Mouse (Mus musculus): ENCODE measurements around the gene Chmp1a.
"Not testable (repeated sequence)": the region's sequence is repeated elsewhere in the genome, so short reads cannot be mapped to it uniquely, and the experiment has no call there.

Gene Chmp1a

GRCm38 (mm10) chr8:123212321-123213117 is at the start of gene Chmp1a, which contains the start of gene Spata33:
Gene Chmp1a (minus strand): TSS chr8:123212763.
Gene Spata33 (plus strand): TSS chr8:123212832.
- peak; percentile 79 for DNase-seq (ENCODE audit: low read depth)

- not testable (repeated sequence) for DNase-seq (ENCODE audit: low read depth)
These were observed 45.0 kb upstream of the Chmp1a start for GRCm38 (mm10) chr8:123257593-123257992.

DNA sequence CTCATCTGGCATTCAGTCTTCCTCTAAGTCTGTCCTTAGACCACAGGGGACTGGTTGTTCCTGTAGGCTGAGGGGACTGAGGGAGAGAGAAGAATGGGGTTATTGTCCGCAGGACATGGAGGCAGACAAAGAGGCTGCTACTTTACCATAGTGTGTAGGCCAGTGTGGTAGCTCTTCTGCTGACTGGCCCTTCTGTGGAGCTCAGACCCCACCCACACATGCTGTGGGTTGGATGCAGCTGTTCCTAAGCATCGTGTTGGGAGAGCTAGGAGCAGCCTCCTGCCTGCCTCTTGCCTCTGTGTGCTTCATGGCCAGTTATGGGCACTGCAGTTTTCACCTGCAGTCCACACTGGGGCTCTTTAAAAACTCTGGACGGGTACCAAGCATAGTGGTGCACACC is 44.6 kb upstream of the Chmp1a start:
- DNase-seq (ENCODE audit: low read depth) = no peak

GRCm38 (mm10) chr8:123255170-123255569 is 42.6 kb upstream of the Chmp1a start:
- no peak for DNase-seq (ENCODE audit: low read depth)

DNA sequence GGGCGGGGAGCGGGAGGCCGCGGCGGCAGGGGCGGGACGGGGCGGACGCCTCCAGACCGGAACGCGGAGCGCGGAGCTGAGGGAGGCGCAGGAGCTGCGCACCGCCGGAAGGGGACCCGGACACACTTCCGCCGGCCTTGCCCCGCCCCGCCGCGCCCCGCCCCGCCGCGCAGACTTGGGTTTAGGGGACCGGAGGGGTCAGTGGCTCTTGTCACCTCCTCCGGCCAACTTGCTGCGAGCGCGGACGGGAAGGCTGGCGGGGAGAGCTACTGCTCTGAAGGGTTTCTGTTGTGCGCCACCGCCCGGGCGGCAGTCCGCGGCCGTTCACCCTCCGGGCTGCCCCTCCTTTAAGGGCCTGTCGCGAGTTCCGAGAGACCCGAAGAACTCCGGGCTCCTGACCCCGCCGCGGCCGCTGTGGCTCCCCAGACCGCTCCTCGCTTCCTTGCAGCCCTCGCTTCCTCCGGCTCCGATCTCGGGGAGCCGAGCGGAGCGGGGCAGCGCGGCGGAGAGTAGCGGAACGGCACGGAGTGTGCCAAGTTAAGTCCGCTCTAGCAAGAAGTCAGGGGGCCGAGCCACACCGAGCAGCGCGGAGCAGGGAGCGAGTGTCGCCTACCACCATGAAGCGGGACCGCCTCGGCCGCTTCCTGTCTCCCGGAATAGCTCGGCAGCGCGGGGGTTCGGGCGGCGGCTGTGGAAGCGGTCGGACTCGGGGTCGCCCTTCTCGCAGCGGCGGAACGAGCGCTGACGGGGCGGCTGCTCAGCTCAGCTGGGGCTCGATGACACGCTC is 41.7 kb upstream of the Chmp1a start, which contains the start of the genes Zfp276 and Vps9d1:
TSS of gene Zfp276 (plus strand) at position 97 of the 787 bp plus-strand sequence.
TSS of gene Vps9d1 (minus strand) at position 250 of the 787 bp plus-strand sequence.
- no peak for DNase-seq (ENCODE audit: low read depth)

- no peak for DNase-seq (ENCODE audit: low read depth)
These were observed 41.0 kb upstream of the Chmp1a start for GRCm38 (mm10) chr8:123253451-123254098.

- DNase-seq (ENCODE audit: low read depth) = no peak
These were observed 40.4 kb upstream of the Chmp1a start for GRCm38 (mm10) chr8:123252925-123253324.

- no peak for DNase-seq (ENCODE audit: low read depth)
These were observed 38.4 kb upstream of the Chmp1a start for GRCm38 (mm10) chr8:123250940-123251339.

GRCm38 (mm10) chr8:123248596-123248995 is 36.0 kb upstream of the Chmp1a start:
- no peak for DNase-seq (ENCODE audit: low read depth)

DNA sequence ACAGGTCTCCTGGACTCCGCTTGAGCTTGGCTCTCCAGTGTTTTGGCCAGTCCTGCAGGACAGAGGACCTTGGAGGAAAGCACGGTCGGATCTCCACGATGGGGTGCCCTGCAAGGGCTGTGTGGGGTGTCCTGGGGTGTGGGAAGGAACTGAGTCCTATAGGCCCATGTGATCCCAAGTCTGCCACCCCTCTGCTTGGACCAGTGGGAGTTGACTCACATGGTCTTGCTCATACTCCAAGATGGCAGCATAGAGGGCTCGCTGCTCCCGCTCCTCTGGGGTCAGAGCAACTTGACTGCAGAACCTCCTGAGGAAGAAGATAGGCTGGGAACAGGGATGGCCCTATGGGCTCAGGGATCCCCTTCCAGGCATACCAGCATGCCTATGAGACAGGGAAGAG is 35.2 kb upstream of the Chmp1a start:
- DNase-seq (ENCODE audit: low read depth) = no peak

DNA sequence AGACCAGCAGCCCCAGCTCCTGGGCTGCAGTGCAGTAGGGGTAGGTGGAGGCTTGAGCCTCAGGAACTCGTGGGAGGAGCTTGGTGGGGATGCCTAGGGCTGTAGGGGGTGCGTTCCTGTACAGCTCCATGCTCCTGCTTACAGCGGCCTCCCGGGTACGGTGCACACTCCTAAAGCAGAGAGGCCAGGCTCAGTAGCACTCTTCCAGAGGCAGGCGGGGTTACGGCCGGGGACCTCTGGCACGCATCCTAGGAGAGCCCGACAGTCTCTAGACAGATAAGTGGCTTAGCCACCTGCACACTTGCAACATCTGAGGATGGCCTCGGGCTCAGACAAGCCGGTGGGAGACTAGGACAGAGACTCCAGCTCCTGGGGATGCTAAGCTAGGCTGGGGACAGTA is 33.0 kb upstream of the Chmp1a start:
- DNase-seq (ENCODE audit: low read depth) = no peak

DNA sequence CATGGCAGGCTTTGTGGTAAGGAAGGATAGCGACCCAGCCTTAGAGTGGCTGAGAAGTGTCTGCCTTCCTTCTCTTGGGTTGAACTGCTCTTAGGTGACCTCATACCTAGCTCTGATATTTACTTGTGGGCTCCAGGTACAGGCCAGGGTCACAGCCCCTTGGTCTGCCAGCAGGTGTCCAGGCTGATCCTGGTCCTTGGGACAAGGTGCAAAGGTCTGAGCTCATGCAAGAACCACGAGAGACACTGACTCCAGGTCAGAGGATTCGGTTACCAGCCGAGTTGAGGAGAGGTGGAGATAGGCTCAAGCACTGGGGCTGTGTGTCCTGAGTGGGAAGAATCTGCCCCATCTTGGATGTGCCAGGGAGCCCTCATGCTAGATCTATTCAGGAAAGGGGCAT is 31.8 kb upstream of the Chmp1a start:
- no peak for DNase-seq (ENCODE audit: low read depth)

DNA sequence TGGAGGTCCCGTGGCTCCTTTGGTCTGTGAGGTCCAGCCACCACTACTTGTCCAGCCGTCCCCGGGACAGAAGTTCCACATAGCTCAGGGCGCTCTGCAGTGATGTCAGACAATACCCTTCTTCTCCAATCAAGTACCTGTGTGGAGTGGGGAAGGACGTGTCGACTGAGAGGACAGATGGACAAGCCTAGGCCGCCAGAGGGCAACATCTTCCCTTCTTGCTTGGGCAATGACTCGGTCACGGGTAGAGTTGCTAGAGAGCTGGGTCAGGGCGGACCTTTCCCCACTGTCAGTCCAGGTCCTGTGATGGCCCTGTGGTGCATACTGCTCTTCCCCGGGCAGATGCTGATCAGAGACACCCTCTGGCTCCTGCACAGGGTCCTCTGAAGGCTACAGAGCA is 30.5 kb upstream of the Chmp1a start:
- DNase-seq (ENCODE audit: low read depth) = no peak

DNA sequence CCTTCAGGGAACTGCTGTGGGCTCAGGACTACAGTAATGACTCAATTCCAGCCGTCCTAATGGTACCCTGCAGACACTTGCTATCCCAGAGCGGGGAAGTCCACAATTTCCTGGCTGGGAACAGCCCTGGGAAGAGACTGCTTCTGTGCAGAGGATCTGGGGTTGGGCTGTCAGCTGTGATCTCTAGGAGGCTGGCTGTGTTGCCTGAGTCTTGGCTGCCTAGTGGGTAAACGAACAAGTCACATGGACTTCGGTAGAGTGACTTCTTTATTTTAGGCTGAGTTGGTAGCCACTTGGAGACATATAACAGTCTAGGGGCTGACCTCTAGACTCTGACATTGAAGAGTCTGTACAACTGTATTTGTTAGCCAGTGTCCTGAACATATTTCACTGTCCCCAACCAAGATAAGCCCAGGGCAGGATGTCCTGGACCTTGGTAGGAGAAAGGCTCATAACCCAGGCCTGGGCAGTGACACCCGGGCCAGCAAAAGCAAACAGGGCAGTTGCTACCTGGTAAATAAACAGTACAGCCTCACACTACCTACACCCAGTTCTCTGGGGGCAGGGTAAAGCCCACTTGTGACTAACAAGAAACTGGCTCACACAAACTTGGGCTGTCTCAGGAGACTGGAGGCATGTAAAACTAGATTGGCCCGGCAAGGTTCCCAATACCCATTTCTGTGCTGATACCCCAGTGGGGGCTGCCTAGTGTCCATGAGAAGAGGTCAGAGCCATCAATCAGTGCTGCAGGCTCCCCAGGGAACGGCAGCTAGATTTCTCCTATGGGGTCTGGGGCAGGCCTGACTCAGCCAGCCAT is 29.8 kb upstream of the Chmp1a start:
- DNase-seq (ENCODE audit: low read depth) = no peak

DNA sequence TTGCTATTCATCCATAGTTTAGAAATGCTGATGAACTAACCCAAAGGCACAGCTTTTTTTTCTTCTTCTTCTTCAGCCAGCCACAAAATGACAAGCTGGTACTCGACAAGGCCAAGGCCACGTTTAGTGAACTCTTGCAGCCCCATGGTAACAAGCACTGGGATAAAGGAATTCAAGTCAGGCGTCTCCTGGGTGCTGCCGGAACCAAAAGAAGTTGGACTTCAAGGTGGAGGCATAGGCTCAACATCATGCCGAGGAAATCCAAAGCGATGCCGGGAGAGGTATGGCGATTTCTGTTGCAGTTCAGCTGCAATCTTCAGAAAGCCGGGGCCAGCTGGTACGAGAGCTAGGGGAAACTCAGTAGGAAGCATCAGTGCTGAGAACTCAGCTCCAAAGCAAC is 26.8 kb upstream of the Chmp1a start:
- no peak for DNase-seq (ENCODE audit: low read depth)

DNA sequence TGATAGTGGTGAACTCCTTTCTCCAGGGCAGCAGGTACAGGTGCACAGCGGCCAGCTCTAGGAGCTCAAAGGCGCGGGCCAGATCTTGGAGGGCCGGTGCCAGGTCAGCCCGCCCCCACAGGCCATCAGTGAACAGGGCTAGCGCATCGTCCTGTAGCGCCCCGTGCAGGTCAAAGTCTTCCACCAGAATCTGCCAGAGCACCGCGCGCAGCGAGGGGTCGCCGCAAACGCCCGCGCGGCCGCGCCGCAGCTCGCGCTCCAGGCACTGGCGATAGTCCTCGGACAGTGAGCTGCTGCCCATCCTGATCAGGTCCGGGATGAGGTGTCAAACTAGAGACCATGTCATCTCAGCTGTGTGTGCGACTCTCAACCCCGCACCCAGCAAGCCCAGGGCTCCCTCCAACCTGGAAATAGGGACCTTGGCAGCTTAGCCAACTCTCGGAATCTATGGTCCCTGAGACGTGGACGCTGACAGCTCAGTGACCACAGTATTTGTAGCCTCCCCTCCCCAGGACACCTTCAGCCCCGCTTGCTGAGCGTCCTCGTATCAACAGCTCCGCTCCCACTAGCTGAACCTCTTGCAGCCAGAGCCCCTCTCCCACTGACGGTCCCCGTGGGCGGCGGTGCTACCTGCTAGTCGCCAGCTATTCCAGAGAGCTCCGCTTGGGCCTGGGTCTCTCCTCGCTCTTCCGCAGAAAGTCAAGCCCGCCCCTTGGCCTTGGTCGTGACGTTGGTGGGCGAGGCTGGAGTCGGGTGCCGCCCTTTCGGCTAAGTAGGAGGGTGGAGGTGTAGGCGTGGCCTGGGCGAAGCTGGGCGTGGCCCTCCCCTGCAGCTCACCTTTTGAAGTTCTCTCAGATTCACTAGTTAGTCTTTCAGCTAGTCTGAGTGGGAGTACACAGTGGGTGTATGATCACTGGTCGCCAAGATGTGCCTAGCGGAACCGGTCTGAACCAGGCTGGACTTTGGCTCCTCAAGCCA is 23.2 kb upstream of the Chmp1a start, which contains the start of gene Spata2l:
TSS of gene Spata2l (minus strand) at position 714 of the 978 bp plus-strand sequence.
- DNase-seq (ENCODE audit: low read depth) = peak; percentile 50

- DNase-seq (ENCODE audit: low read depth) = no peak
These were observed 22.5 kb upstream of the Chmp1a start for GRCm38 (mm10) chr8:123234918-123235519.

GRCm38 (mm10) chr8:123233760-123234159 is 21.2 kb upstream of the Chmp1a start:
- no peak for DNase-seq (ENCODE audit: low read depth)

GRCm38 (mm10) chr8:123233300-123233699 is 20.7 kb upstream of the Chmp1a start:
- DNase-seq (ENCODE audit: low read depth) = no peak

- no peak for DNase-seq (ENCODE audit: low read depth)
These were observed 20.0 kb upstream of the Chmp1a start for GRCm38 (mm10) chr8:123232553-123232952.

All from fibroblast of lung, adult 2 months (primary cell).